Mouse (Mus musculus) left cerebral cortex, adult 9 months (tissue): ENCODE results near the gene Tmem206.

Experiments used
- DNase-seq, 2 experiments: peaks; one replicate each; pipeline ENCODE4 v3.0.0; 2022; ENCODE audit warnings: low spot score in 2 of 2

Tmem206 gene

DNA sequence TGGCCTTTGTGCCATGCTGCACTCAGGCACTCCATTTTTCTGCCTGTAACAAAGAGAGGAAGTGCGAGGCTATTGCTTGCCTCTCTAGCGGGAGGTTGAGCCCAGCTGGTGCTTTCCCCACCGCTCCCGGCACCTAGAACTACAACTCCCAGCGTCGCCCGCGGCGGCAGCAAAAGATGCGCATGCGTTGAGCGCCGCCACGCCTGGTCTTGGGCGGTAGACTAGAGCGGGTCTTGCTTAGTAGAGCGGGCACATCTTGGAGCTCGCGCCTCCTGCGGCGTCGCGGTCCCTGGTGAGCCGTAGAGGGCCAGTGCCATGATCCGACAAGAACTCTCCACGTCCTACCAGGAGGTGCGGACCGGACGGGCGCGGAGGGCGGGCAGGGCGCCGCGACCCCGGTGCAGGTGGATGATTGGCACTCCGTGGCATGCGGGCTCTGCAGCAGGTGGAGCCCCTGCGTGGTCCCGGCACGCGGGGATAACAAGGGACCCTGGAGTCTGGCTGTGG is at the start of gene Tmem206:
TSS of gene Tmem206 (plus strand) at position 187 of the 507 bp plus-strand sequence.
- DNase-seq: peak; percentile 82 to 95

DNA sequence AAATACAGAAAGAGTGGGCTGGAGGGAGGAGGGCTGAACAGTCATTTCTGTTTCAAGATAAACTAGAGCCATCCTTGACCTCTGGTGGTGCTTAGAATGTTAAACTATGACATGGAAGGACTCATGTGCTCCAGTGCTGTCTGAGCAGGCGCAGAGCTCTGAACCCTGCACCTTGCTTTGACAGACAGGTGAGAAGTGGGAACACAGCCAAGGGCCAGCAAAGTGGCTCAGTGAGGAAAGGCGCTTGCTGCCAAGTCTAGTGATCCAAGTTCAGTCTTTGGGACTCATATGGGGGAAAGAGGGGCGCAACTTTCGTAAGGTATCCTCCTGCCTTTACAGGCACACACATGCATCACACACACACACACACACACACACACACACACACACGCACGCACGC is 49.5 kb upstream of the Tmem206 start:
- no peak for DNase-seq

DNA sequence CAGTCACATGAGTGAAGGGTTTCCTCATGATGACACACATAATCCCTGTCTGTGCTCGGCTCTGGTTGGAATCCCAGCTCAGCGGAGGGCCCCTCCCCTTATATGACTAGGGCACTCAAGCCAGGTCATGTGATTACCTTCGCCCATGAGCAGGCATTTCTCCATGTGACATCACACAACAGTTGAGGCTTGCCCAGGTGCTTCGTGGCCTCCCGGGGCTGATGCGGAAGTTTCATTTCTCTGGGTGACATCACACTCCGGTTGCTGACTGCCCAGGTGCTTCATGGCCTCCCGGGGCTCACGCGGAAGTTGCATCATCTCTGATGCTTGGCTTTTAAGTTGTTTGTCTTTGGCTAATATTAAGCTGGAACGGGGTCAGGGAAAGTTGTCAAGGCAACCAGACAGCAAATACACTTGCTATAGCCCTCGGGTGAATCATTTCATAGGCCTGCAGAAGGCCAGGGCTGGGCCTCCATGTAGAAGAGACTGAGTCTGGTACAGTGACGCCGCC is 48.1 kb upstream of the Tmem206 start:
- DNase-seq: no peak

DNA sequence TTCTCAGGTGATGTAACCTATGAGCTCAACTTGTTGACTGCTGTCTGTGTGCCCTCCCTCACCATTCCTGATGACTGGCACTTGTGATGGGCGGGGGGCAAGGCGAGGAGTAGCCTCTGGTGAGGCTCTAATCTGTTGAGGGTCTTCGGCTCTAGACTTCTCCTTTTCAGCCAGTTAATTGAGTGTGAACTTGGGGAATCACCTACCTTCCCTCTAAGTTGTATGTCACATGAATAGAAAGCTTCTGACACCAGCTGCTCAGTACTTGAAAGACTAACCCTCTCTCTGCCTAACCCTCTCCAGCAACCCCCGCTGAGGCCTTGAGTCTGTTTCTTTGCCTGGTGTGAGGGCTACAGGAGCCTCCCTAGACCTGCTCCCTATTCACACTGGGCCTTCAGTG is 47.4 kb upstream of the Tmem206 start:
- DNase-seq: no peak

DNA sequence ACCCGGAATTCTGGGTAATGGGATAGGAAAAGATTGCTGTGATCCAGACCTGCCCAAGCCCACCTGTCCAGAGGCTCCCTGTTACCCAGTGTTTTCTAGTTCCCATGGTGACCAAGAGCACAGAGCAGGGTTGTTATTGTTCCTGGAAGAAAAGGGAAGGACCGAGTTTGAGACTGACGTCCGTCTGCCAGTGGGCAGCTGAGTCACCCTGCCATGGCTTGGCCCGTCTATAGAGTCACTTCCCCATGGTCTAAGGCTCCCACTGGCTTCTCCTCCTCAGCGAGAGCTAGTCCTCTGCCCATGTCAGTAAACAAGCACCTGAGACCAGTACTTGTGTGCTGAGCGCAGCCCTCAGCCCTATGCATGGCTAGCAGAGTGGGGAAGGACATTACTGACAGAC is 44.5 kb upstream of the Tmem206 start:
- no peak for DNase-seq

DNA sequence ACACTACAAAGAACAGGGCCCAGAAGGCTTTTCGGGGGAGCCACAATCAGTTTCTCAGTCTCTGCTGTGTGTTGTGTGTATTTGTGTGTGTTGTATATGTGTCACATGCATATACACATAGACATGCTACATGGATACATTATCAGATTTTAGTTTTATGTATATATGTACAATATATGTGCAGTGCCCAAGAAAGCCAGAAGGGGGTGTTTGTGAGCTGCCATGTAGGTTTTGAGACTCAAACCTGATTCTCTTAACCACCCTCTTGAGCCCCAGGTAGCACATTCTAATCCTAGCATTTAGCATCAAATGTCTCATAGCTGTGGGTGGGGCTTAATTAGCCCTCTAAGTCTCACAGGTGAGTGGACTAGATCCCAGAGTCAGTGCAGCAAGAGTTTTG is 43.4 kb upstream of the Tmem206 start:
- DNase-seq: no peak

DNA sequence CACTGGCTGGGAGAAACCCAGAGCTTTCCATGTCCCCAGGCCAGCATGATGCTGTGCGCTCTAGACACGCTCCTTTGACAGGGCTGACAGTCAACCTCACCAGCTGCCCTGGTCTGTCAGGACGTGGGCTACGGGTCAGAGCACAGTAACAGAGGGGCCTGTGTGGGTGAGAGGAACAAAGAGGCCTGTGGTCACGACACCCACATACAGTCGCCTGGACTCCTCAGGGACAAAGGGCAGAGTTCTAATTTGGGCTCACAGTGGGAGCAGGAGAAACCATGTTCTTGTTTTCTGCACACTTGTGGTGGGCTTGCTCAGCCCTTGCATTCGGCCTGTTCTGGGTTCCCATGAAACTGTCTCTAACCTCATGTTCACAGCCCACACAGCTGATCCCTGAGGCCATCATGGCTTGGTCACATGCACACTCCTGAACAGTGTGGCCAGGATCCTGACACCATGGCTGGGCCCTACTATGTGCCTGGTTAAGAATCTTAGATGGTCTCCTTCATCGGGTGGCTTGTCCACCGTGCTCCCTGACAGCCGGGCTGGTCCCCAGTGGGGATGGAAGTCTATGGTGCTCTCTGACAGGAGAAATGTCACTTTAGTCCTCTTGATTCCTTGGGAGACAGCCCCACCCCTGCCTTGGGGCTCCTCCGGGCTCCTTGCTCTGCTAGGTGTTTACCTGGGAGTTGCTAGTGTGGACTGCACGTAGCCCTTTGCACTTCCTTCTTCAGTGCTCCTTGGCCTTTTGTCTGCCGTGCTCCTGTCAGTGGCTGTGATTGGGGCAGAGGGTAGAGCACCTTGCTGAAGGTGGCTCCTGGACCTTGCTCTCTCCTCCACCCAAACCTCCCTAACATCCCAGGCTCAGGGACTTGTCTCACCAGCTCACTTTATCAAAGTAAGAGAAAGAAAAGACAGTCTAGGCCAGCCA is 42.3 kb upstream of the Tmem206 start:
- no peak for DNase-seq

DNA sequence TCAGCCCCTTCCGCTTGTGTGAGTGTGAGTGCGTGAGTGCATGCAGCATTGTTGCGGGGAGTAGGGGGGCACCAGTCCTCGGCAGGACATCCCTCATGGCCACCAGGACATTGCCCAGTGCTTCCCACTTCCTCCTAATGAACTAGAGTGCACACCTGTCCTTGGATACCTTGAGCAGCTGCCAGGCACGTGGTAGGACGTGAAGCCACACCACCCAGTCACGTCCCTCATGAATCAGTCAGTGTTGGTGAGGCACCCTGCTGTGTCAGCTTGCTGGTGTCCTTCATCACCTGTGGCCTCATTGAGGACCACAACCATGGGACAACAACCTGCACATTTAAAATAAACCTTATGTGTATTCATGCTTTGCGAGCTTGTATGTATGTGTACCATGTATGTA is 41.2 kb upstream of the Tmem206 start:
- no peak for DNase-seq

DNA sequence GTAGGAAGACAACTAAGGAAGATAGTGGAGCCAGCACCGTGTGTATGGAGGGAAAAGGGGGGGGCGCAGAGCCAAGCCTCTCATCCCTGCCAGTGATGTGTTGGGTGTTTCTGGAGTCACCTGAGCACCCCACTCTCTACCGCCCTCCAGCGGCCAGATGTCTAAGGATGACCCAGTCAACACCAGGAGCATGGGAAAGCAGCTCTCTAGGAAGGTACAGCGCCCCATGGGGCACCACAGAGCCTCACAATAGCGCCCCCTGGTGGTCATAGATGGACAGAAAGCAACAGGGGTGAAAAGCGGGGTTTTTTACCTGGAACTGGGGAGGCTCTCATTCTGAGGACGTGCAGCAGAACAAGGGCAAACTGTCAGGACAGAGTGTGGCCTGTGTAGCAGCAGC is 37.0 kb upstream of the Tmem206 start:
- no peak for DNase-seq

DNA sequence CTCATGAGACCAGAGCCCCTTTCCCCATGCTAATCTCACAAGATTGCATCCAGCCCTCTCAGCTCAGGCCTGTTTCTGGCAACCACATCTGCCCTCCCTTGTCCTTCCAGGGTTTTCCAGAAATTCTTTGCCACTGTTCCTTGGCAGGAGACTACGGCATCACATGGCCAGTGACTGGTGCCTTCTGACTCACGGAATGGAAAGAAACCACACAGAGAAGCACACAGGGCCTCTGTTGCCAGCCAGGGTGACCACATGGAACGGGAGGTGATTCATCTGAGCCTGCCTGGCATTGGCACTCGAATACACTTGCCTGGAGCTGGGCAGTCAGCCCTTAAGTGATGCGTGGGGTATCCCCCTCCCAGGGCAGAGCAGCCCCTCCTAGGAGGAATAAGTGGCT is 33.4 kb upstream of the Tmem206 start:
- peak; percentile 54 to 76 for DNase-seq

DNA sequence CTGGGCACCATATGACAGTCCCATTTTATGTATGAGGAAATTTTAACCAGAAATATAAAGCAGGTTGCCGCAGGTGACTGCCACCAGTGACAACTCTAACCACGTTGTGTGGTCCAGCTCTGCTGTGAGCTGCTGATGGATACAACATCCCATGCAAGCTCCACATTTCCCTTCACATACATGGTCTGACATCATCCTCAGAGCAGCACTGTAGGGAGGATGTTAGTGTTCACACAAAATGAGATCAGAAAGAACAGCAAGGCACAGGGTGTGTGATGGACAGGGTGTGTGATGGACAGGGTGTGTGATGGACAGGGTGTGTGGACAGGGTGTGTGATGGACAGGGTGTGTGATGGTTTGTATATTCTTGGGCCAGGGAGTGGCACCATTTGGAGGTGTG is 32.7 kb upstream of the Tmem206 start:
- no peak for DNase-seq

DNA sequence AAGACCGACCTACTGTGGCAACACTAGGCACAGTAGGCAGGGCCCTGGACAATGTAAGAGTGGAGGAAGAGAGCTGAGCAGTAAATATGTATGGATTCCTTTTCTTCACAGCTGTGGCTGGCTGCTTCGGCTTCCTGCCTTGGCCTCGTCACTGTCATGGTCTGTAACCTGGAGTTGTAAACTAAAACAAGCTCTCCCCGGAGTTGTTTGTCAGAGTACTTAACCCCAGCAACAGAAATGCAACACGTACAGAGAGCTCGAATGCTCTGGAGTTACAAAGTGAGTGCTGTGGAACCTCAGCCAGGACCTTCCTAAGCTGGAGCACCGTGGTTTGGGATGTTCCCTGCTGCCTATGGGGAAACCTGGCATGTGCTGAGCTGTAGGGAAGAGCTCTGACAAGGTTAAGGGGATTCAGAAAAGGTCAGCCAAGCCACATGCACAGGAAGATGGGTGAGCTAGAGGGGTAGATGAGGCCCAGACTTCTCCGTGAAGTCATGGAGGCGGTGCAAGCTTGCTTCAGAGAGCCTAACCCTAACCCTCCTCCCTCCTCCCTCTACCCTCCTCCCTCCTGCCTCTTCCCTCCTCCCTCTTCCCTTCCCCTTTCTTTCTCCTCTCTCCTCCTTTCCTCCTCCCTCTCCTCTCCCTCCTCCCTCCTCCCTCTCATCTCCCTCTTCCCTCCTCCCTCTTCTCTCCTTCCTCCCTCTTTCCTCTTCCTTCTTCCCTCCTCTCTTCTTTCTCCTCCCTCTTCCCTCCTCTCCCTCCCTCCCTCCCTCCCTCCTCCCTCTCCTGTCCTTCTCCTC is 31.5 kb upstream of the Tmem206 start:
- DNase-seq: no peak

DNA sequence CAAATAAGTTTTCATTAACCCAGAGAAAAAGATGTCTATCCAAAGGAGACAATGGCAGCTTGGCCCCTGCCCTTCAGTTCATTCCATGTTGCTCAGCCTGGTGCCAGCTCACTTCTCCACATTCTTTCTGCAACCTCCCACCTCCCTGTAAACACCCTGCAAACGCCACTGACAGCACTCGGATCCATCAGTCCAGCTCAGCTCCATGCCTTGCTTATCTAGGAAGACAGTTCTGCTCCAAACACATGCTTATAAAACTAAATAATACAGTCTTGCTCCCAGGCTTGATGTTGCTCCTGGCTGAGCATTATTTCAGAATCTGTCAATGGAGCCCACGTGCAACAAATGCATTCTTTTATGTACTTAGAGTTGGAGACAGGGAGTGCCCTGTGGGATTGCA is 29.9 kb upstream of the Tmem206 start:
- no peak for DNase-seq

DNA sequence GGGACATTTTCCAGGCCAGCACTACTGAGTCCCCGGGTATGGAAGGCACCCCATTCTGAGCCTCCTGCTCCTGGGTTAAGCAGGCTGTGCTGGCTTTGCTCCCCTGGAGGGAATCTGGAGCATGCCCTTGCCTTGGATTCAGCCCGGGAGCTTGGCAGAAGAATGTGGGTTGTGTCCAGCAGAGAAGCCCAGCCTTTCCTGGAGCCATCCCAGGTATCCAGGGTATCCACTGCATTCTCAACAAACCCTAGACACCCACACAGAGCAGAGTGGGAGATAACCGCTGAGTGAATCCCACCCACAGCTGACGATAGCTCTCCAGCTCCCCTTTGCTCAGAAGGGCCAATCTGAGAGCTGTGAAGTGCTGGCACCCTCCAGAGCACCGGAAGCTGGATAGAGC is 29.3 kb upstream of the Tmem206 start:
- DNase-seq: no peak

DNA sequence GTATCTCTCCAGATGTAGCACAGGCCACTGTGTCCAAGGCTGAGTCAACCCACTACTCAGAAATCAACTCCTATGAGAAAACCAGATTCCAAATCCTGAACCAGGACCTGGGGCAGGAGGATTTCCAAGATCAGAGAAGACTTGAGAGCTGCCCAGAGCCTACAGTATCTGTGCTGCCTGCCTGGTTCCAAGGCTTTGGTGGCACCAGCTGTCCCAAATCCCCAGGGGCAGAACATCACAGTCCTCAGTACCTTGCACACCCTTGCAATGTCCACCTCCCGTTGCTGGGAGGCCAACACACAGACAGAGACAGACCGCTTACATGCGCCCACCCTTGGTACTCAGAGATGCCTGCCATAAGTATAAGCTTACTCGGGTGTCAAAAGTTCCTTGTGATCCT is 27.4 kb upstream of the Tmem206 start:
- DNase-seq: no peak

DNA sequence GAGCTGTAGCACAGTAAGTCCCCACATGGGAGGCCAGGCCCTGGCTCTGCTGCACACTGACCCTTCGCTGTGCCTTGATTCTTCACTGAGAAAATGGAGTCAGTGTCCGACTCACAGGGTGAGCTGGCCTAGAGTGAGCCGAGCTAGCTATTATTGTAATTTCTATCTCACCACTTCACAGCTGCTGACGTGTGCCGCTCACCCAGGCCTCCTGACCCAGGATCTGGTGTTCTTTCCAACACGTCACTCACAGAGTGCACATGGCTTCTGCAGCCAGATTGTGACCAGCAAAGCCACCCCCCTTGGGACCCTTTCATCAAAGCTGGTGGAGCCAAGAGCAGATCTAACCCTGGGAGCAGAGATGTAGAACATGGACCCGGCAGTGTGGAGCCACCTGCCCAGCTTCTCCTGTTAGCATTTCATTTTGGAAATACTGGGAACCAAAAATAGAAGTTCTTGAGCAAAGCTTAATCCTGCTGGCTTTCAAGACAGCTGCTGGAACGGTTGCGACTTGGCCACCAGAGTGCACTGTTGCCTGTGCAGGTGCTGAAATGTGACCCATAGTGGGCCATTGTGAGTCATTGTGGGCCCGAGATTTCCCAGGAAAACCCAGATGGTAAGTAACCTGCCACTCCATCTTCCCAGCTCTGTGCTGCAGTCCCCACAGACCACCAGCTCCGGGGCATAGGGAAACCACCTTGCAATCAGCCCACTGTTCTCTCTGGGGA is 26.3 kb upstream of the Tmem206 start:
- DNase-seq: peak in 1 of 2 experiments; percentile 65

DNA sequence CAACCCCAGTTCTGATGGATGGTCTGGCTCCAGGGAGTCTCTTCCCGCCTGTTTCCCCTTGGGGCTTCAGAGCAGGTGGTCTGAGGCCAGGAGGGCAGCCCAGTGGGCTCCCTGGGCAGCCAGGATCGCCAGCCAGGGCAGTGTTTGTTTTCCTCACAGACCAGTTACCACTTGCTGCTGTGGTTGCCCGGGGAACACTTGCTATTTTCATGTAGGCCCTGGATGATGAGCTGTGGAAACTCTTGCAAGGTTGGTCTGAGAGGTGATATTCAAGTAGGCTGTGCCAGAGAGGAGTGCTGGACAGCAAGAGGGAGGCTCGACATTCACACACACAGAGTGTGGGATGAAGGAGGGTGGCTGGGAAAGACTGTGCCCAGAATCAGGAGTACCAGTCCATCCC is 23.8 kb upstream of the Tmem206 start:
- DNase-seq: no peak

DNA sequence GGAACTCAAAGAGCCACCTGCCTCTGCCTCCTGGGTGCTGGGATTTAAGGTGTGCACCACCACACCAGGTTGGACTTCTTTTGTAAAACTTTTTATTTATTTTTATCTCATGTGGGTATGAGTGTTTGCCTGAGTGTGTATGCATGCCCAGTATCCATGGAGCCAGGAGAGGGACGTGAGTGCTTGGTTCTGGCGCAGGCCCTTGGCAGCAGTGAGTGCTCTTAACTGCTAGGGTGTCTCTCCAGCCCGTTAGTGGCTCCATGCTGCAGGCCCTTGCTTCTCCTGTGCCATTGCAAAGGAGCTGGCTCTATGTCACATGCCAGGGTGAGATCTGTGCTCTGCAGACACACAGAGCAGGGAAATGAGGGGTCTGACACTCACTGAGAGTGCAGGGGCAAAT is 22.0 kb upstream of the Tmem206 start:
- no peak for DNase-seq

DNA sequence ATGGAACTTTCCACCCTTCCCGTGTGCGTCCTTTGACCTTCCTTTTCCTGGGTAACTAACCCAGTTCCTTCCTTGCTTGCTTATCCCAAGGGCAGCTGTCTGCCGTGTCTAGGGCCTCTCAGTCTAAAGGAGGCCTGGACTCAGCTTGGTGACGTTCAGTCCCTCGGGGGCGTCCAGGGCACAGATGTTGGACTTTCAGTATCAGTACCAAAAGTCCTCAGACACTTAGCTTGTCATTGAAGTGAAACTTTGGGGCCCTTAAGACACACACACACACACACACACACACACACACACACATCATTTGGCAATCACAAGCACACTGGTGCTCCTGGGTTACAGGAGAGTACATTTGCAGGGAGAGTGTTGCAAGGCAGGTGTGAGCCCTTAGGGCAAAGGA is 21.5 kb upstream of the Tmem206 start:
- no peak for DNase-seq

DNA sequence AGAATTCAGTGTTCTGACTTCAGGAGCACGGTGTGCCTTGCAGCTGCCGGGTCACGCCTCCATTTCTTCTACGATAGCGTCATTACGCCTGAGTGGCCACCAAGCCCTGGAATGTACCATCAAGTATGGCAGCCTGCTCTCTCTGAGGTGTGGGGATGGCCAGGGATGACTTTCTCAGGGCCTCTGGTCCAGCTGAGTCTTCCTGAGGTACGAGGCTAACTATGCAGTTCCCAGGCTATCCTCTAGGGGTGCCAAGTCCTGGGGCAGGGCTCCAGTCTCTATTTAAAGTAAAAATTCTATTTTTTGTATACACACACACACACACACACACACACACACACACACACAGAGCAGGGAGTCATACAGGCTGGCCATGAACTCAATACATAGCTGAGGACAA is 20.1 kb upstream of the Tmem206 start:
- no peak for DNase-seq

DNA sequence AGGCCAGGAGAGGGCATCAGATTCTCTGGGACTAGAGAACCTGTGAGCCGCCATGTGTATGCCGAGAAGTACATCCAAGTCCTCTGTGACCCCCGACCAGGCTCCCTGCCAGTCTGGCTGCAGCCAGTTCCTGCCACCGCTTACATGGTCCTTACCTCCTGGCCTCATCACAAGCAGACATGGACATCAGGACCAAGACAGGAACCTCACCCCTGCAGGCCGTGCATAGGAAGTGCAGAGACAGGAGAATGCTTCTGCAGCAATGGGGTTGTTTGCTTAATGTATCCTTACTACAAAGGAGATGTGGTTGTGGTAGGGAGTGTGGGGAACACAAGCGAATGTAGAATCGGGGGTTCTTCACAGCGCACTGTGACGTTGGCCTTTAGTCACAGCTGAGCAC is 19.4 kb upstream of the Tmem206 start:
- DNase-seq: no peak
